Mouse (Mus musculus) CH12.LX (cell line): ENCODE results near the gene Cdk2ap2. TPM values are rescaled to one million over a fixed set of nuclear protein-coding genes. Genes with fewer than 3 reads are reported as not detected.

Experiments used
- DNase-seq: peaks from one replicate; pipeline ENCODE4 v3.0.0-alpha.2; 2013; ENCODE audit errors: extremely low read depth
- H3K27ac ChIP-seq: 2 replicates; pipeline ENCODE4 v1.5.1; 2012; ENCODE audit warnings: low read depth, mild to moderate bottlenecking, control low read depth, moderate library complexity; ENCODE audit not compliant: insufficient read depth
- H3K27me3 ChIP-seq: replicated peaks from 2 replicates; pipeline ENCODE3; 2012; ENCODE audit warnings: inconsistent platforms
- H3K36me3 ChIP-seq, 2 experiments: replicated peaks in 1 of 2; 2 replicates each; pipeline versions ENCODE3 to v1.6.1; 2012; ENCODE audit warnings: inconsistent platforms in 1 of 2, low read length in 1 of 2, mild to moderate bottlenecking in 1 of 2, mixed read lengths in 1 of 2, moderate library complexity in 1 of 2; ENCODE audit not compliant: control insufficient read depth in 1 of 2, insufficient read depth in 1 of 2
- H3K4me1 ChIP-seq, 2 experiments: 2 replicates each; pipeline ENCODE4 v1.6.1; 2012; ENCODE audit warnings: inconsistent platforms in 1 of 2, moderate library complexity in 1 of 2; ENCODE audit not compliant: insufficient read depth in 2 of 2, control insufficient read depth in 1 of 2
- H3K4me2 ChIP-seq: 2 replicates; pipeline ENCODE4 v1.6.1; 2012; ENCODE audit warnings: low read depth, mild to moderate bottlenecking, control low read depth; ENCODE audit not compliant: poor library complexity, insufficient read depth, severe bottlenecking
- H3K4me3 ChIP-seq, 3 experiments: fragments of 150-350 bp in 1 of 3; sonication (generic) in 1 of 3; replicated peaks in 1 of 3; 2 replicates each; pipeline versions ENCODE3 to v1.5.1; 2011 to 2012; ENCODE audit warnings: low read depth in 2 of 3, low read length in 2 of 3, mild to moderate bottlenecking in 2 of 3, moderate library complexity in 2 of 3, control low read depth in 1 of 3, improper control_type of control experiment in 1 of 3, inconsistent platforms in 1 of 3, mixed read lengths in 1 of 3; ENCODE audit not compliant: poor library complexity in 1 of 3
- H3K79me2 ChIP-seq: replicated peaks from 2 replicates; pipeline ENCODE4 v1.6.1; 2012; ENCODE audit warnings: mild to moderate bottlenecking, moderate library complexity; ENCODE audit not compliant: control insufficient read depth, poor library complexity, insufficient read depth, severe bottlenecking; ENCODE audit errors: extremely low read depth
- H3K9ac ChIP-seq: 2 replicates; pipeline ENCODE4 v1.6.1; 2012; ENCODE audit warnings: low read depth, mild to moderate bottlenecking, control low read depth, moderate library complexity; ENCODE audit not compliant: insufficient read depth
- H3K9me3 ChIP-seq: replicated peaks from 2 replicates; pipeline ENCODE3; 2012; ENCODE audit warnings: low read length, inconsistent platforms, mixed read lengths
- CHD1 ChIP-seq: IDR thresholded peaks from 2 replicates; pipeline ENCODE4 v1.6.1; 2012; ENCODE audit warnings: low read depth, low read length, improper control_type of control experiment, inconsistent platforms
- CHD2 ChIP-seq: IDR thresholded peaks from 2 replicates; pipeline ENCODE4 v1.6.1; 2011; ENCODE audit warnings: low read length, improper control_type of control experiment
- CTCF ChIP-seq, 2 experiments: IDR thresholded peaks in 1 of 2; conservative IDR thresholded peaks in 1 of 2; 2 replicates each; pipeline ENCODE4 v1.5.1; 2011 to 2012; ENCODE audit warnings: low read depth in 2 of 2, low read length in 2 of 2, improper control_type of control experiment in 1 of 2, inconsistent platforms in 1 of 2, mild to moderate bottlenecking in 1 of 2, moderate library complexity in 1 of 2
- E2F4 ChIP-seq: IDR thresholded peaks from 2 replicates; pipeline ENCODE4 v1.6.1; 2011; ENCODE audit warnings: low read depth, low read length, improper control_type of control experiment; ENCODE audit not compliant: insufficient replicate concordance
- ELF1 ChIP-seq: IDR thresholded peaks from 2 replicates; pipeline ENCODE4 v1.6.1; 2014; ENCODE audit warnings: low read depth, mild to moderate bottlenecking, inconsistent platforms, low read length, improper control_type of control experiment
- EP300 ChIP-seq: IDR thresholded peaks from 2 replicates; pipeline ENCODE4 v1.6.1; 2011; ENCODE audit warnings: low read length, improper control_type of control experiment
- ETS1 ChIP-seq: conservative IDR thresholded peaks from 2 replicates; pipeline ENCODE4 v1.6.1; 2012; ENCODE audit warnings: low read depth, mild to moderate bottlenecking, inconsistent platforms, low read length, improper control_type of control experiment, moderate library complexity
- JUN ChIP-seq: IDR thresholded peaks from 2 replicates; pipeline ENCODE4 v1.6.1; 2011; ENCODE audit warnings: low read depth, mild to moderate bottlenecking, low read length, improper control_type of control experiment, moderate library complexity; ENCODE audit not compliant: insufficient read depth
- JUND ChIP-seq: conservative IDR thresholded peaks from 2 replicates; pipeline ENCODE4 v1.6.1; 2011; ENCODE audit warnings: low read depth, low read length, improper control_type of control experiment
- MAFK ChIP-seq: IDR thresholded peaks from 2 replicates; pipeline ENCODE4 v1.6.1; 2011; ENCODE audit warnings: low read length, improper control_type of control experiment; ENCODE audit not compliant: insufficient replicate concordance
- MAX ChIP-seq: IDR thresholded peaks from 2 replicates; pipeline ENCODE4 v1.6.1; 2011; ENCODE audit warnings: low read length, improper control_type of control experiment
- MAZ ChIP-seq: IDR thresholded peaks from 2 replicates; pipeline ENCODE4 v1.6.1; 2012; ENCODE audit warnings: low read depth, mild to moderate bottlenecking, inconsistent platforms, low read length, improper control_type of control experiment, moderate library complexity
- MEF2A ChIP-seq: IDR thresholded peaks from 2 replicates; pipeline ENCODE4 v1.6.1; 2014; ENCODE audit warnings: low read depth, mild to moderate bottlenecking, inconsistent platforms, low read length, improper control_type of control experiment, borderline replicate concordance
- MYC ChIP-seq: IDR thresholded peaks from 2 replicates; pipeline ENCODE4 v1.6.1; 2011; ENCODE audit warnings: low read depth, mild to moderate bottlenecking, improper control_type of control experiment, low read length
- NELFE ChIP-seq: IDR thresholded peaks from 2 replicates; pipeline ENCODE4 v1.6.1; 2011; ENCODE audit warnings: low read depth, low read length, improper control_type of control experiment
- RAD21 ChIP-seq: IDR thresholded peaks from 2 replicates; pipeline ENCODE4 v1.6.1; 2011; ENCODE audit warnings: low read depth, mild to moderate bottlenecking, low read length, improper control_type of control experiment, moderate library complexity
- RCOR1 ChIP-seq: conservative IDR thresholded peaks from 2 replicates; pipeline ENCODE4 v1.6.1; 2012; ENCODE audit warnings: low read depth, mild to moderate bottlenecking, inconsistent platforms, low read length, improper control_type of control experiment
- TBP ChIP-seq: conservative IDR thresholded peaks from 2 replicates; pipeline ENCODE4 v1.6.1; 2011; ENCODE audit warnings: low read depth, low read length, improper control_type of control experiment
- UBTF ChIP-seq: IDR thresholded peaks from 2 replicates; pipeline ENCODE4 v1.6.1; 2012; ENCODE audit warnings: low read depth, mild to moderate bottlenecking, inconsistent platforms, low read length, improper control_type of control experiment, moderate library complexity
- USF1 ChIP-seq: IDR thresholded peaks from 2 replicates; pipeline ENCODE4 v1.6.1; 2014; ENCODE audit warnings: low read depth, mild to moderate bottlenecking, inconsistent platforms, low read length, improper control_type of control experiment
- ZC3H11A ChIP-seq: IDR thresholded peaks from 2 replicates; pipeline ENCODE4 v1.6.1; 2012; ENCODE audit warnings: low read depth, mild to moderate bottlenecking, inconsistent platforms, low read length, improper control_type of control experiment
- ZMIZ1 ChIP-seq: IDR thresholded peaks from 2 replicates; pipeline ENCODE4 v1.6.1; 2012; ENCODE audit warnings: low read depth, mild to moderate bottlenecking, inconsistent platforms, low read length, improper control_type of control experiment
- ZNF384 ChIP-seq: IDR thresholded peaks from 2 replicates; pipeline ENCODE4 v1.6.1; 2012; ENCODE audit warnings: low read depth, low read length, improper control_type of control experiment, inconsistent platforms
- dilution Hi-C: fragments of 300-500 bp; cut with MboI; formaldehyde crosslinking; loops from 2 replicates; pipeline ENCODE4 v1.14.3; 2020; ENCODE audit warnings: low sequenced_read_pairs; ENCODE audit not compliant: extremely low pct_unique_long_range_greater_than_20kb, extremely low pct_ligation_motif_present
- in situ Hi-C: fragments of 300-500 bp; cut with MboI; formaldehyde crosslinking; loops from 3 replicates; pipeline ENCODE4 v1.14.3; 2019; ENCODE audit warnings: low sequenced_read_pairs, low pct_ligation_motif_present, low pct_unique_long_range_greater_than_20kb, mixed read lengths
- polyA plus RNA-seq: library from polyadenylated mRNA; unstranded; fragments of >175 nt; gene quantifications from 2 replicates; pipeline ENCODE4 v1.2.1, GENCODE M21; 2012; ENCODE audit warnings: low read depth; ENCODE audit not compliant: insufficient read length
- total RNA-seq, 2 experiments: library from RNA; depleted of rRNA; stranded (reverse); fragments of 300-350 nt in 1 of 2; fragments of >200 nt in 1 of 2; gene quantifications; 2 replicates each; pipeline ENCODE4 v1.2.3; 2012 to 2014

Gene Cdk2ap2
- total and polyA plus RNA-seq, 3 experiments: 63.4 to 69.5 (median 67.1) TPM

DNA sequence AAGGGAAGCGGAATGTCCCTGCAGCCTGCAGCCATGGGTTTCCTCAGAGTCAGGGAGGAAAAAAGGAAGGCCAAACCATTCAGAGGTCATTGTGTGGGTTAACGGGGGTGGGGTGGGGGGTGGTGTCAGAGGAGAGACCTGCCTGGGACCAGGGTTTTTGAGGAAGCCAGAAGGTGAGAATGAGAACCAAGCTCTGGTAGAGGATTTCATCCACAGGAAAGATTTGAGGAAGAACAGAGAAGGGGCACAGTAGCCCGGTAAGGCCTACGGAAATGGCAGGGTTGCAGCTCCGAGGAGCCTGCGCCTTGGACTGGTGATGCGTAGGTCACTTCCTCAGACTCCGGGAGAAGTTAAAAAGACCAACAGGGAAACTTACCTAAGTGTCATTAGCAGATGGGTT is 26.2 kb upstream of the Cdk2ap2 start:
- H3K27ac ChIP-seq: no peak overlapping the region
- H3K27me3 ChIP-seq: peaks cover 14% of the 10 kb centered on the region
- H3K36me3 ChIP-seq: no peaks in the 10 kb centered on the region
- dilution Hi-C loops (no loop called here), in situ Hi-C loops (no loop called here)
- H3K4me3 ChIP-seq: no peak overlapping the region
- H3K4me2 ChIP-seq: no peak overlapping the region
- no peaks in the 10 kb centered on the region for H3K9me3 ChIP-seq
- H3K79me2 ChIP-seq: no peaks in the 10 kb centered on the region
- H3K4me1 ChIP-seq: peaks cover 0 to 4% of the 10 kb centered on the region in 2 experiments; a peak in 1 of 4 replicates
- TF ChIP-seq MAFK: no peak
- no peak for TF ChIP-seq RCOR1
- no peak for TF ChIP-seq TBP
- TF ChIP-seq CTCF (conservative IDR thresholded peaks at IDR 0.05 in 1 of 2, IDR thresholded peaks at IDR 0.05 in 1 of 2; ENCODE audit: low read depth in 2 of 2, low read length in 2 of 2): no peak
- TF ChIP-seq ZNF384: no peak
- TF ChIP-seq CHD2: no peak
- no peak for TF ChIP-seq NELFE
- no peak for TF ChIP-seq JUN
- no peak for TF ChIP-seq ZMIZ1
- no peak for TF ChIP-seq EP300
- DNase-seq: no peak
- no peak overlapping the region for H3K9ac ChIP-seq

DNA sequence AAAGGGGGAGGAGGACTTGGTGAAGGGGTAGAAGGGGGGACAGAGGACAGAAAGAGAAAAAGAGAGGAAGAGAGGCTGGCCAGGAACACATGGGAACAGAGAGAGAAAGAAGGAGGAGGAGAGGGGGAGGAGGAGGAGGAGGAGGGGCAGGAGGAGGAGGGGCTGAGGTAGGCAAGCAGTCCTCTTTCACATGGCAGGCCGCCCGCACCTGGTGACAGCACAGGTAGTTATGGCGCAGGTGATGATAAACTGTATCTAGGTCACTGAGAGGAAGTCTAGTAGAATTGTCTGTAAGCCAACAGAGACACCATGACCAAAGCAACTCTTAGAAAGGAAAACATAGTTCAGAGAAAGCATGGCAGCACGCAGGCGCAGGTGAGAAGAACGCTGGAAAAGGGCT is 25.6 kb upstream of the Cdk2ap2 start:
- H3K79me2 ChIP-seq: no peaks in the 10 kb centered on the region
- peaks cover 0 to 4% of the 10 kb centered on the region in 2 experiments; a peak in 1 of 4 replicates for H3K4me1 ChIP-seq
- in situ Hi-C loops: no loop called here
- no peak for TF ChIP-seq ELF1
- TF ChIP-seq ETS1: no peak
- no peak for TF ChIP-seq NELFE
- TF ChIP-seq E2F4: no peak
- TF ChIP-seq CHD1: no peak
- TF ChIP-seq RAD21: no peak
- TF ChIP-seq JUND: no peak
- TF ChIP-seq CHD2: no peak
- no peak for TF ChIP-seq USF1
- TF ChIP-seq MAZ: no peak
- TF ChIP-seq MAX: no peak
- TF ChIP-seq EP300: no peak
- no peak for TF ChIP-seq ZC3H11A
- no peak for TF ChIP-seq RCOR1
- no peak for TF ChIP-seq MYC
- TF ChIP-seq CTCF (conservative IDR thresholded peaks at IDR 0.05 in 1 of 2, IDR thresholded peaks at IDR 0.05 in 1 of 2; ENCODE audit: low read depth in 2 of 2, low read length in 2 of 2): no peak
- no peak for TF ChIP-seq MEF2A
- no peak for TF ChIP-seq UBTF
- TF ChIP-seq, all 38 proteins: peak for 0
- dilution Hi-C loops: no loop called here
- Histone ChIP-seq H3K27ac (no peak overlapping the region), H3K4me2 (no peak overlapping the region), H3K36me3 (no peaks in the 10 kb centered on the region), H3K27me3 (peaks cover 15% of the 10 kb centered on the region), H3K4me3 (no peak overlapping the region), H3K9ac (no peak overlapping the region), H3K9me3 (no peaks in the 10 kb centered on the region)
- no peak for DNase-seq
